Mouse (Mus musculus): ENCODE data around the gene Syne1. TPM values are rescaled to one million over a fixed set of nuclear protein-coding genes. Genes with fewer than 3 reads are reported as not detected.

Syne1 gene
- total RNA-seq, 2 experiments from 2014 or later: 52.5 to 56.0 TPM

DNA sequence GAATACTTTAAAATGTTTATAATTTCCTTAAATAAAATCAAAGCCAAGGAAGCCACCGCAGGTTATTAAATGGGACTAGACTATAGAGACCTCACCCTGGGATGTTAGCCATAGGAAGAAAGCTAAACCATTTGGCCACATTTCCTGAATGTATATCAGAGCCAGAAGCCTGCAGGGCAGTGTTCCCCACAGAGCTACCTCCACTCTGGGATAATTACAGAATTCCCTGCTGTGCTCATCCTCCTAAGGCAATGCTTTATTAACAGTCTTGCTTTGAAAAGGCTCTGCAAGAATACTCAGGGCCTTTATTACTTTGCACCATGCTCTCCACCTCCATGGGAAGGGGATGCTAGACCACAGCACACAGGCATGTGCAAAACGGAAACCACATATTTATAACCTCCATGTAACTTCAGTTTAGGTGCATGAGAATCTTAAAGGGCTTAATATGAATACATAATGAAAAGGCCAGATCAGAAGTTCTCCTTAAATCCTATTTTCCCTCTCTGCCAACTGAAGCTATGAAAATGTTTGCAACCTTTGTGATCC lies 111.4 kb downstream of the Syne1 start:
- DNase-seq (ENCODE audit: low spot score): no peak

DNA sequence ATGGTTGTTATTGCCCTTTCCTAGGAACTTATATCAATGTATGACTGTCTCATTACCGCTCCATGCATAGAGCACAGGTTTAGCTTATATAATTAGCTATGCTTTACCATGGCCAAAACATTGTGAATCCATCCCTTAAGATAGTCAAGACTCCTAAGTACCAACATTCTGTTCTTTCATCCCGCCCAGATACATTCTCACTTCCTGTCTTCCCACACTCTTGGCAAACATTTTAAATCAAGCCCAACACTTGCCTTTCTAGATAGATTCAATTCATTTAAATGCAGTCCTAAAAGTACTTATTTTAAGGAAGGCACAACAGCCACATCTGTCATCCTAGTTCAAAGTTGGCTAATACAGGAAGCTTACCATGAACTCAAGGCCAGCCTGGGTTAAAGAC lies 113.5 kb downstream of the Syne1 start:
- DNase-seq (ENCODE audit: low spot score): no peak

DNA sequence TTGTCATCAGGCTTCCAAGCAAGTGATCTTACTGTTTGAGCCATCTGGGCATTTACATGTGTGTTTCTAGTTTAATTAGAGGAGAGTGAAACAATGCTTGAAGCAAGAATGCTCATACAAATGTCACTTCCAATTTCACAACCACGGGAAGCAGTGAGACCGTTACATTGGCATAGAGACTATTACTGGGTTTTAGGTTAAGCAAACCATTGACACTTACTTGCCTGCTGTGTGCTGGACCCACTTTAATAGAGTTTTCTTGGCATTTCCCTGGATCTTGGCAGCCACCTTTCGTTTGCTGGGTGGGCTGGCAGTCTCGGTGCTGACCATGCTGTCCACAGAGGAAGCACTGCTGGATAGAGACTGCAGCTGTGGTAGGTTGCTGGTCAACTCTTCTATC lies 127.3 kb downstream of the Syne1 start:
- no peak for DNase-seq (ENCODE audit: low spot score)

DNA sequence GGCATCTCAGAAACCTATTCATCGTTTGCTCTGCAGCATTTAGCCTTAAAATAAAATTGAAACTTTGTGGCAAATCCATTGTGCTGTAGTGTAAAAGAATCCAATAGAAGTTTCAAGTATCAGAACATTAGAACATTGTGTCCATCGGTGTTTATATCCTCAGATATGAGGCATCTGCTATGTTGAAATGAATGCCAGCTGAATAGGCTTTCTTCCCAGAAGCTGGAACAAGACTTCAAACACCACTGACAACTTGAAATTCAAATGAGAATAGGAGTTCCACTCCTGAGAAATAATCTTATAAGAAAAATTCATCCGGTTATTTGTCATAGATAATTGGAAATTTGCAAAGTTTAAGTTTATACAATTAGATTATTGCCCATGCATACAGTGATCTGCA lies 135.6 kb downstream of the Syne1 start:
- DNase-seq (ENCODE audit: low spot score): no peak

DNA sequence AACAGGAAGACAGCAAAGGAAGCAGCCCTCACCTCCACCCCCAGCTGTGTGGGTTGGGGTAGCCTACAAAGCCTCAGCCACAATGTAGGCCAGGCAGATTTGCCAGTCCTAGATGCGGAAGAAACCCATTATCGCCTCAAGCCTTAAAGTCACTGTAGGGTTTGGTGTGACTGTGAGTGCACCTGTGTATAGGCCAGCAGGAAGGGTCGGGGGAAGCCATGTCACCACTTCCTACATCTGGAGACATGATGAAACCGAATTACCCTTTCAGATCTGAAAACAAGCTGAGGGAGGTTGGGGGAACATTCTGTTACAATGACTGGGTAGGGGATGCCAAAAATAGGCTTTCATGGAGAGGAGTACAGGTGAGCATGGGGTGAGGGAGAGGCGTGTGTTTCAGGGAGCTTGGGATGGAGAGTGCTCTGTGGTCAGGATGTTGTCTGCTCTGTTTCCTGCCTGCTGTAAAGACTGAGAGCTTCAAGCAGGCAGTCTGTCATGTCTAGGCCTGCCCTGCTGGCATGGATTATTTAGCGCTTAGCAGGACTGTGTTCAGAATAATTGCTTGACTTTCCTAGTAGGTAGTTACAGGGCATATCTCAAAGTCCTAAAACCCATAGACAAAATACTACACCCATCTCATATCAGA lies 167.0 kb downstream of the Syne1 start:
- no peak for DNase-seq (ENCODE audit: low spot score)

DNA sequence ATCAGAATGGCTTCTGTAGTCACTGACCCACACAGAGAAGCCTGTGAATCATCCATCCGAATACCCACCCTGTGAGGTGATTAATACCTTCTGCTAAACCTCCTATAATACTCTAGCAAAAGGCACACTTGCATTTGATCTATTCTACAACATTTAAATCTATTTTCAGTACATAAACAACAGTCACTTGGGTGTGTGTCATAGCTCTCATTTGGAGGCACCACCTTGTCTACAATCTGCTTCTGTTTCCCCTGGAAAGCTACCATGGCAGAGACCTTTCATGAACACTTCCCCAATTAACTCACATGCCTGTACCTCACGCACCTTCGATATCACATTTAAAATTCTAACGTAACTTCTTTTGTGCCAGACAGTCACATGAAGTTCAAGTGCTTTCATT lies 169.7 kb downstream of the Syne1 start:
- no peak for DNase-seq (ENCODE audit: low spot score)

DNA sequence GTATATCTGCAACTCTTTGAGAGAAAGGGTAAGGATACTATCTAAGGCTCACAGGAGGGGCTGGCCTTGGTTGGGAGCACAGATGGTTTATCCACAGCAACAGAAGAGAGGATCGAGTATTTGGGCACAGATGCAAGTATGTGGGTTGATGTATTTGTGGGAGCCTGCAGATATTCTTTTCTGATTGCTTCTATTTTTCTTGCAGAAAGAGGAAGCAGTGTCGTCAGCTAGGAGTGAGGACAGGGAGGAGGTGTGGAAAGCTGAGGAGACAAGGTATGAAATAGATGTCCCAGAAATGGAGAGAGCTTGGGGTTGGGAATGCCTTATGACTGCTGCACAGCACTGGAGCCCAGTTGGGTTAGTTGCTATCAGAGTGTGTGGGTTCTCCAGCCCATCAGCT lies 172.3 kb downstream of the Syne1 start:
- DNase-seq (ENCODE audit: low spot score): no peak

DNA sequence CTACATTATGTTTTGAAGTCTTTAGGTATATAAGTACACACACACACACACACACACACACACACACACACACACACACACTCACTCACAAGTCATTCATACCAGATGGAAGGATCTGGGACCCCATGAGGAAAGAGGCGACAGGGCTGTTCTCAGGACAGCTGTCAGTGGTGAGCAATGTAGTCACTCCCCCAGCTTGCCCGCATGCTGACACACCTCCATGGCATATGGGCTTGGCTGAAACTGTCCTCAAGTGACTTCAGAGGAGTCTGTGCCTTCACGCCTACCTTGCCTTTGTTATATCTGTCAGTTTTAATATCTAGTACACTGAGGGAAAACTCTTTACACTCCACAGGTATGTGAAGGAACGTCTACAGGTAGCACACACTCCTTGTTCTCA lies 181.7 kb downstream of the Syne1 start:
- DNase-seq (ENCODE audit: low spot score): no peak

DNA sequence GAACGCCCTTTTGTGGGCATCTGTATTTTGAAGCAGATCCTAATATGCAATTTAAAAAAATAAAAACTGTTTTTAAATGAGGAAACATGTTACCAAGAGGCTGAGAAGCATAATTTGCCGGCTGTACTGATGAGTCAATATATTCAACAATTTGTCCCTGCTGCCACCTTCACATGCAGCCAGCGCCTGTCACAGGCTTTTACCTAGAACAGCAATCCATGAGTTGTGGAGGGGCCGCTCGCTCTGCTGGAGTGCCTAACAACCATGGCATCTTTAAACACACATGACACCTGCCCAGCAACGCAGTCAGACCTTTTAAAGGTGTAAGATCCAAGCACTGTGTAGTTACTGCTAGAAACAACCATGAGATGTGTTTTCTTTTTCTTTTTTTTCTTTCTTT lies 183.0 kb downstream of the Syne1 start:
- no peak for DNase-seq (ENCODE audit: low spot score)

DNA sequence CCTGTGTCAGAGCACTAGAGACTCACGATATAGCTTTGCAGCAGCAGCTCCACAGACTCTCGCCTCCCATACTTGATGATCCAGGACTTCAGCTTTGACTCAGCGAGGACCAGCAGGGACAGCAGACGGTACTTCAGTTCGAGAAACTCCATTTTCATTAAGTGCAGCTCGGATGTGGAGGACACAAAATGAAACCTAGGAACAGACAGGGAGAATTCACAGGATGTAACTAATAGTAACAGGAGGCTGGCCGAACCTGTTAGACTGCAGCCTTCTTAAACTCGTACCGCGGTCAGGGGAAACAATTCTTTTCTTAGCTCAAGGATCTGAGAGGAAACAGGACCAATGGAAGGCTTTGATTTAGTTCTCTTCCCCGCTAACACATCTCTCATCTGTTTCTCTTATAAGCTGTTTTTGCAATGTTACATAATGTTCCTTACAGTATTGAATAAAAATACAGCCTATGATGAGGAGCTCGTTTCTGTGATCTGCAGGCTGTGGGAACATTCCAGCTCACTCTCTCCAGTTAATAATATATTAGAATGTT lies 183.7 kb downstream of the Syne1 start:
- DNase-seq (ENCODE audit: low spot score): no peak

DNA sequence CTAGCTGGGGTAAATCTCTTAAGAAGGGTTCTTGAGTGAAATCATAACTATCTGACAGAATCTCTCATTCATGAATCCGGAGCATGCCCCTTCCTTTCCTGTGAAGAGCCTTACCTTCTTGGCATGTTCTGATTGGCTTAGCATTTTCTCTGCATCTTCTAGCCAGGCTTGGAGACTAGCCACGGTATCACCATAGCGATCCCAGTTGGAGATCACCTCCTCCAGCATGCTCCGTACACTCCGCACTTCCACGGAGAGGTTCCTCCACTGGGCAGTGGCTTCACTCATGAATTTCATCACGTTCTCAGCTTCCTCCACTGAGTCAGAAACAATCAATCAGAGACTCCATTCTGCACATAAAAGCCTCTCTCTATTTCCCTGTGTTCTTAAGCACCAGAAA lies 190.7 kb downstream of the Syne1 start:
- DNase-seq (ENCODE audit: low spot score): no peak

DNA sequence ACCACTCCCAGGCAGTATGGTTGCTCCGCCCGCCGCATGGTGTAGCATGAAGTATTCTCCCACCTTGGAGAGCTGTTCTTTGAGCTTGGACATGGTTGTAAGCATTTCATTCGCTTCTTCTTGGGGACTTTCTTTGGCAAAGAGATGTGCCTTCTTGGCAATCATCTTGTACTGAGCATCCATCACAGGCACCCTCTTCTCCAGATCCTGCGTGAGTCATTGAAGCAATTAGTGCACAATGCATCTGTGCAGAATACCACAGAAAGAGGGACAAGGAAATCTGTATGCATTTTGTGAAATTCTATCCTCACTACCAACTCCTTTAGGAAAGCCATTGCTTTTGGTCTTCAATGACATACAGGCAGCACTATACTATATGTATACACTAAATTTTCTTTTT lies 194.7 kb downstream of the Syne1 start:
- DNase-seq (ENCODE audit: low spot score): no peak

DNA sequence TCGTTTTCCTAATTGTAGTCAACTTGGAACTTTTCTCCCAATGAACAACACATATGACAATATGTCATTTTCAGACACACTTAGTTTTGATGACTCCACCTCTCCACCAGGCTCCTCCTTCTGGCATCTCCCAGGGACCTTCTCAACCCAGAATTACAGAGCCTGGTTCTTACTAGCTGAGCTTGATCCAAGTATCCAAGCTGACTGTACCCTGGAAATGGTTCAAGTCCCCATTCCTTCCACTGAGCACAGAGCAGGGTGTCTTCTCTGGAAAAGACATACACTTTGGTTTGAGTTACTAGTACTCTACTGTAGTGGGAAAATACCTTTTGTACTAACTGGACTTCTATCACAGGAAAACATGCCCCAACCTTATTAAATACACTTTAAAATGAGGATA lies 197.9 kb downstream of the Syne1 start:
- no peak for DNase-seq (ENCODE audit: low spot score)

DNA sequence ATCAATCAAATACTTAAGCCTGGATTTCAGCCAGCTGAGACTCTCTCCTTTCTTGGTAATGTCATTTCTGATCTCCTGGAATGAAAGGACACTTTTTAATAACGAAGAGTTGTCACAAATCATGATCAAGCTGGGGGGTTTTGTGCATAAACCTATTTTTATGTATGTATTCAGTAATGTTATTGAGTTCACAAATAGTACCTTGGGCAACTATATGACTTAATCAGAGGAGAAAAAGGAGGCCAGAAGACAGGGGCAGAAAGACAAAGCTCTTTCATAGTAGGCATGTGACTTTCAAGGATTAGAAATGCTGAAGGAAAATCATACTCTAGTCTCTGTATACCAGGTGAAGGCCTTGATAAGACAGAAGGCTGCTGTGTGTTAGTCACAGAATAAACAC lies 204.4 kb downstream of the Syne1 start:
- no peak for DNase-seq (ENCODE audit: low spot score)

DNA sequence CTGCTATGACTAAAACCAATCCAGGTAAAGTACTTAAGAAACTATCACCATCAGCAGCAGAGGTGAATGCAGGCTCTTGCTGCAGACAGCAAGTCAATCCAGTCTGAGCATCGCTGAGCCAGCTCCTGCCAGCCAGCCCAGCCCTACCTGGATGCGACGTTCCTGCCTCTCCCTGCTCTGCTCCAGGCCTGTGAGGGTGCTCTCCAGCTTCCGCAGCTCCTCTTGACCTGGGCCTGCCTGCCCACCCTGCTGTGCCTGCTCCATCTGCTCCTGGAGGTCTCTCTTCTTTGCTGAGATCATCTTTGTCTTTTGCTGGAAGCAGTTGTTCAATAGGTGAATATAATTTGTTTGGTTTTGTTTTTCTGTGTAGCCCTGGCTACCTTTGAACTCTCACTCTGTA lies 208.1 kb downstream of the Syne1 start:
- DNase-seq (ENCODE audit: low spot score): no peak

DNA sequence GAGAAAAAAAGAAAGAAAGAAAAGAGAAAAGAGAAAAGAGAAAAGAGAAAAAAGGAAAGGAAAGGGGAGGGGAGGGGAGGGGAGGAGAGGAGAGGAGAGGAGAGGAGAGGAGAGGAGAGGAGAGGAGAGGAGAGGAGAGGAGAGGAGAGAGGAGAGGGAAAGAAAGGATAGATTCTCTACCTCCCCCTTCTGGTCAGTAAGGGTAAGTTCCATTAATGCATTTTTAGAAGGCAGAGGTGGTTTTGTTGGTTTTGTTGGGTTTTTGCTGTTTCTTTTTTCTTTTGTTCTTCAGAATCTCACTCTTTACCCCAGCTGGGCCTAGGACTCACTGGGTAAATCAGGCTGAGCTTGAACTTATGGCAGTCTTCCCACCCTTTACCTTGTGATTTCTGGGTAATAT lies 214.9 kb downstream of the Syne1 start:
- no peak for DNase-seq (ENCODE audit: low spot score)

DNA sequence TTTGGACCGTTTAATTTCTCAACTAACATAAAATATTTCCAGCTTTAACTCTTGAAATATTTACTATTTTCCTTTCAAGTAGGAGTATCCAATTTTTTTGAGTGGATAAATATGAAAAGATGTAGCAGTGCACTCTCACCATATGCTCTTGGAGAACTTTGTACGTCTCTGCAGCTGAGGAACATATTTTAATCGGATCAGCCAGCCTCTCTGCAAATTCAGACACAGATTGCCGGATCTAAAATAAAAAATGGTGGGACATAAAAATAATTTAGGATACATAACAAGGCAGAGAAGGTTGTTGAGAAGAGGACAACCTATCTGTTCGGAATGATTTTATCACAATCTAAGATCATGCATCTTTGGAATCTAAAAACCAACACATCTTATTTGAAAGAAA lies 218.5 kb downstream of the Syne1 start:
- DNase-seq (ENCODE audit: low spot score): no peak

DNA sequence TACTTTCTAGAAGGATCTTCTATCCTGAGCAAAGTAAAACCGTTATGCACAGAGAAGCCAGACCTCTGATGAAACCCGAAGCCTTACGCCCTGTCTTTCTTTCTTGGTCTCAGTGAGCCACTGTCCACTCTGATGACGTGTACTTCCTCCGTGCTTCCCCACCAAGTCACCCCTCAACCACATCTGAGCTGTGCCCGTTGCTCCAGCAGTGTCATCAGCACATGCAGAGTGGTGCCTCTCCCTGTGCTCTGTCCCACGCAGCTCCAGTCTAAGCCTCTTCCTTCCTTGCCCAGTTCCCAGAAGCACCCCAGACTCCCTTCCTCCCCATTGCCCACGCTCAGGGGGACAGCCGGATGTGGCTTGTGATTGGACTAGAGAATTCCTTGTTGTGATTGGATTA lies 224.6 kb downstream of the Syne1 start:
- DNase-seq (ENCODE audit: low spot score): no peak

DNA sequence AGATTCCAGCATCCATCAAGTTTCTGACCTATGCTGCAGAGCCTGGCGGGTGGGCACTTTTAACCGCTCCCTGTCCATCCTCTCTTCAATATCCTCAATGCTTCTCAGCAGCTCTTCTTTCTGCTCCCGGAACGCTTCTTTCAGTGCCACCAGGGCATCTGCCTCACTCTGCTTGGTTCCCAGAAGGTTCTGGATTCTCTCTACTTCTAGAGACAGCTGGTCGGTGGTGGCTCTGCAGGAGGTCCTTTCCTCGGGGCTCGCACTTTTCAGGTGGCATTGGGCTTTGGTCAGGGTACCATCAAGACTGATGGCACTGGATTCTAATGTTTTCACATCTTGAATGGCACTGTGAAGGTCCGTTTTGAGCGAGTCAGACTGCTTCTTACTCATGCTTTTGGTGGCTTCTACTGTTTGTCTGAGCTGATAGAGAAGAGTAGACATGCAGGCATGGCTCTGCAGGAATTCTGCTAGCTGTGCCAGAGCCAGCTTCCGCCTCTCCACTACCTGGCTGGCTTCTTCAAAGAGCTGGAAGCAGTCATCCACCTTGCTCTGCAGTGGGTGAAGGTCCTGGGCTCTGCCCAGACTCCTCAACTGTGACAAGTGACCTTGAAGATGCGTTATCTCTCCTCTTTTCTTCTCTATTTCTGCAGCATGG lies 227.4 kb downstream of the Syne1 start:
- no peak for DNase-seq (ENCODE audit: low spot score)

DNA sequence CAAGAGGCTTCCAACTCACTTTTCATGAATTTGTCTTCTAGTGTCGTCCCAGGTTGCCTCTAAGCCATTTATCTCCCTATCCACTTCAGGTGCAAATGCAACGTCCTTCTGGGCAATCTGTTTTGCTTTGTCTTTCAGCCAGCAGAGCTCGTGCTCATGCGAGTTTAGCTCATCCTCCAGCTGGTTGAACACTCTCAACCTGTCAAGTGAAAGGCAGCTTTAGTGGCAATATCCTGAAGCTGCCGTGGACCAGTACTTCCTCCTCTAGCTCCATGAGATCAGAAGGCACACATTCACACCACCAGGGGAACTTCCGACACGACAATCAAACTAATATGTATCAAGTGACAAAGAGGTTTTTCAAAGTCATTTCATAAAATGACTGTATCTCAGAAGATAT lies 228.7 kb downstream of the Syne1 start:
- no peak for DNase-seq (ENCODE audit: low spot score)

DNA sequence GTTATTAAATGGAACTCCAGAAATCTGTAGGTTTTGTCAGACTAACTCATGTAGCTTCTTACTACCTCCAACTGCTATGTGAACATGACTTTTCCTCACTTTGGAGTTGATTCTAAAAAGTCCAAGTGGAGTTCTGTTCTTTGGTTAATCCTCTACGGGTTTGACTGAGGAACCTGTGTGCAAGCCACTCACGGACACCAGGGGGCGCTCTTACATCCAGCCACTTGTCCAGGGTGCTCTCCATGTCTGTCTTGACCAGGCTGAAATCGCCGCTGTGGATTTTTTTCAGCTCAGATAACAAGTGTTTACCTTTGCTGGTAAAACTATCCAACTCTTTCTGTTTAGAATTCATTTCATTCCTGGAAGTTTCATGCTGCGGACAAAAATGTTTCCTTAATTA lies 233.7 kb downstream of the Syne1 start:
- peak; percentile 72 for DNase-seq (ENCODE audit: low spot score)

DNA sequence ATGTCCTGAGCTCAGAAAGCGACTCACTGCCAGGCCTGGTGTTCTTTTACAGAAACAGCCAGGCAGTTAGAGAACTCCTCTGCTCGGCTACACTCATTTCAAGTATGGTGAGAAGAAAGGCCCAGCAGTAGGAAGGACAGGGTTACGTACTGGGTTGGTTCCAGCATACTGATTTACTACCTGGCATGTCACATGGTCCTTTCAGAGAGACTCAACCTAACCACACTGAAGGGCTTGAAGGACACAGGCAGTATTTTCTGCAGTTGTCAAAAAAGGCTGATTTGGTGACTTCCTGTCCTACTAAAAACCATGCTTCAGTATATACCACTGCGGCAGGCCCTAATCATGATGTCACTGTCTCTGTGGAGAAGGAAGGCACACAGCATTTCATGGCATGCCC lies 238.8 kb downstream of the Syne1 start:
- peak; percentile 41 for DNase-seq (ENCODE audit: low spot score)

Measured in gastrocnemius, adult 18-20 months (tissue).